Mouse (Mus musculus) embryonic facial prominence, embryonic 14.5 days (tissue): ENCODE results near the gene Il34. TPM values are rescaled to one million over a fixed set of nuclear protein-coding genes. Genes with fewer than 3 reads are reported as not detected.

Experiments
- ATAC-seq: fragments of 200-750 bp; cut with Nextera tagmentation; 2 replicates; pipeline ENCODE4 v1.8.0; 2017; ENCODE audit warnings: low read depth, moderate number of reproducible peaks, moderate TSS enrichment
- DNase-seq: peaks from one replicate; pipeline ENCODE4 v3.0.0-alpha.2; 2015; ENCODE audit warnings: low spot score
- H3K27ac ChIP-seq: fragments of 300-500 bp; sonication (generic); replicated peaks from 2 replicates; pipeline ENCODE4 v1.5.1; 2014; ENCODE audit warnings: low read depth, mild to moderate bottlenecking, low read length, moderate library complexity
- H3K27me3 ChIP-seq: fragments of 300-500 bp; sonication (generic); replicated peaks from 2 replicates; pipeline ENCODE4 v1.6.1; 2014; ENCODE audit warnings: low read length; ENCODE audit not compliant: control insufficient read depth, insufficient read depth
- H3K36me3 ChIP-seq: fragments of 300-500 bp; sonication (generic); 2 replicates; pipeline ENCODE4 v1.6.1; 2014; ENCODE audit warnings: low read length, mixed read lengths; ENCODE audit not compliant: control insufficient read depth, insufficient read depth
- H3K4me1 ChIP-seq: fragments of 300-500 bp; sonication (generic); 2 replicates; pipeline ENCODE4 v1.6.1; 2014; ENCODE audit warnings: antibody characterized with exemption, low read length; ENCODE audit not compliant: control insufficient read depth, insufficient read depth
- H3K4me2 ChIP-seq: fragments of 300-500 bp; sonication (generic); 2 replicates; pipeline ENCODE4 v1.6.1; 2014; ENCODE audit warnings: low read depth, mild to moderate bottlenecking, low read length, moderate library complexity, mixed read lengths
- H3K4me3 ChIP-seq: fragments of 300-500 bp; sonication (generic); 2 replicates; pipeline ENCODE4 v1.5.1; 2014; ENCODE audit warnings: low read depth, mild to moderate bottlenecking, low read length
- H3K9ac ChIP-seq: fragments of 300-500 bp; sonication (generic); 2 replicates; pipeline ENCODE4 v1.6.1; 2014; ENCODE audit warnings: low read depth, mild to moderate bottlenecking, low read length, moderate library complexity, mixed read lengths
- H3K9me3 ChIP-seq: fragments of 300-500 bp; sonication (generic); 2 replicates; pipeline ENCODE4 v1.6.1; 2016; ENCODE audit warnings: low read length; ENCODE audit not compliant: control insufficient read depth
- WGBS: fragments of 180-500 bp; shearing (Covaris S2); extraction: QIAGEN DNeasy Blood & Tissue Kit; methylation state at CpG from one replicate; pipeline ENCODE4 v1.1.7; 2014; 5-methylcytosine and 5-hydroxymethylcytosine counted together
- polyA plus RNA-seq: library from polyadenylated mRNA; unstranded; fragments of >200 nt; fragmentation: Nextera tagmentation; extraction: Ambion mirVana; gene quantifications from 2 replicates; pipeline ENCODE4 v1.2.1, GENCODE M21; 2014

Il34 gene
- polyA plus RNA-seq: 1.4 and 1.7 TPM in 2 replicates

- 24% methylated on average over 11 of the region's 12 CpGs for WGBS
- H3K4me1 ChIP-seq: peaks cover 8% of the 10 kb centered on the region; the same call in 1 of the 2 replicates
- no peak within 1 kb of the TSS for H3K4me3 ChIP-seq
- no peak within 1 kb of the TSS for H3K9ac ChIP-seq
- H3K36me3 ChIP-seq: peaks cover 17% of the 10 kb centered on the region
- H3K27me3 ChIP-seq: no peaks in the 10 kb centered on the region
- no peak within 1 kb of the TSS for H3K4me2 ChIP-seq
- H3K9me3 ChIP-seq: no peaks in the 10 kb centered on the region
- H3K27ac ChIP-seq: no peak within 1 kb of the TSS
- DNase-seq (no peak), ATAC-seq (peak; percentile 21; the same call in 1 of the 2 replicates)
Measured at GRCm38 (mm10) chr8:110805669-110806068, at the start of gene Il34. Gene Il34 (minus strand): TSS chr8:110805924.

GRCm38 (mm10) chr8:110851186-110851585, 45.5 kb upstream of the Il34 start:
- H3K9ac ChIP-seq: no peak overlapping the region
- DNase-seq: no peak
- WGBS: 90% methylated on average over 10 of the region's 10 CpGs
- no peak overlapping the region for H3K4me2 ChIP-seq
- no peak for ATAC-seq
- H3K4me1 ChIP-seq: peaks cover 7% of the 10 kb centered on the region; the same call in 1 of the 2 replicates
- H3K27me3 ChIP-seq: no peaks in the 10 kb centered on the region
- no peak overlapping the region for H3K27ac ChIP-seq
- H3K36me3 ChIP-seq: peaks cover 70% of the 10 kb centered on the region
- no peak overlapping the region for H3K4me3 ChIP-seq
- no peaks in the 10 kb centered on the region for H3K9me3 ChIP-seq

DNA sequence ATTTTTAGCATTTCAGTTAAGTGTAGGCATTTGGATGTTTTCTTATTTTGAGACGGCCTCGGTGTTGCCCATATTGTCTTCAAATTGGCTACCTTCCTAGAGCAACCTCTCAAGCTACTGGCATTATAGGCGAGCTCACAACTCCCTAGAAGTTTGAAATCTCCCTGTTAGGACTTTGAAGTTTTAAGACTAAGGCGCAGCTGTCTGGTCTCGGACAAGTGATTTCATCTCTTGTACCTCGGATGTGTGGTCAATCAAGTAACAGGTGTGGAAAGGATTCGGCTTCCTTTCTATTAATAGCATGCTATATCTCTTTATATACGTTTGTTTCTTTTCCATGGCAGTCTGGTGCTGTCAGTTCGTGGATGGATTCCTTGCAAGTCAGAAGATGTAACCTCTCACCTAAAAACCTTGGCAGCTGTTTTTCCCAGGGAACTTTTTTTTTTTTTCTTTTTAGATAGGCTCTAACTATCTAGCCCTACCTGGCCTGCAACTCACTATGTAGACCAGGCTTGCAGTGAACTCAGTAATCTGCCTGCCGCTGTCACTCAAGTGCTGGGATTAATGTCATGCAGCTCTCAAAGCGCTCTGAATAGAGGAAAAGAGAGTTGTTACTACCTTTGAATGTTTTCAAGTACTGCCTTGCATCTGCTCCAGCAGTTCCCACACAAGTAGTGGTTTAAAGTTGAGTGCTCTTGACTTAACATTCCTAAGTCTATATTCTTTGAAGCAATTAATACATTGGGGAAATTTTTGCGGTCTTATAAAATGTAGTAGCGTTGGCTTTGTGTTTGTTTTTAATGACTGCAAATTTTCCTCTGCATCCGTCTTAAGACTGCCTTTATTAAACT, 42.1 kb upstream of the Il34 start:
- peak overlapping the region; percentile 92 for H3K4me2 ChIP-seq
- no peak for ATAC-seq
- H3K27ac ChIP-seq: 0 out of 2 replicates have a peak overlapping the region, but pooled peaks have one; percentile 94
- H3K9me3 ChIP-seq: no peaks in the 10 kb centered on the region
- H3K36me3 ChIP-seq: peaks cover 55% of the 10 kb centered on the region
- peak overlapping the region; percentile 98 for H3K9ac ChIP-seq
- H3K4me1 ChIP-seq: peaks cover 16% of the 10 kb centered on the region
- WGBS: 56% methylated on average over 14 of the region's 14 CpGs
- peak; percentile 17 for DNase-seq
- no peaks in the 10 kb centered on the region for H3K27me3 ChIP-seq
- peak overlapping the region; percentile 97 for H3K4me3 ChIP-seq

DNA sequence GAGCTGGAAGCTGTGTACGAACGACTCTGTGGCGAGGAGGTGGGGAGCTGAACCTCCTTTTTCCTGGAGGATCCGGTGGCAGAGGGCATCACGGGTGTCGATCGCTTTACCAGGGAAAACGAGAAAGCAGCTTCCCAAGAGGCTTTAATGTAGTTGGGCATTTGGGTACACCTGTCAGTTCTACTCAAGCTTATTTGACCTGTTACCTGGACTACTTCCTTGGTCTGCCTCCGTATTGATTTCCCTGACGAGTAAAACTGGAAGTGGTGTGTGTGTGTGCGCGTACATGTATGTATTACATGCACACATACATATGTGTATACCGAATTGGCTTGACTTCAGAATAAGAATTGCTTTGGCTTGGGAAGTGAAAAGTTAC, 41.4 kb upstream of the Il34 start:
- 2% methylated on average over 13 of the region's 13 CpGs for WGBS
- peaks cover 55% of the 10 kb centered on the region for H3K36me3 ChIP-seq
- peak overlapping the region; percentile 97 for H3K4me3 ChIP-seq
- DNase-seq (no peak), ATAC-seq (peak; percentile 7; the same call in 1 of the 2 replicates)
- peaks cover 16% of the 10 kb centered on the region for H3K4me1 ChIP-seq
- peak overlapping the region; percentile 92 for H3K4me2 ChIP-seq
- no peaks in the 10 kb centered on the region for H3K27me3 ChIP-seq
- no peaks in the 10 kb centered on the region for H3K9me3 ChIP-seq
- H3K27ac ChIP-seq: peak overlapping the region; percentile 94
- peak overlapping the region; percentile 98 for H3K9ac ChIP-seq

GRCm38 (mm10) chr8:110846405-110847170, 40.9 kb upstream of the Il34 start, which contains the start of the genes Cog4 and Sf3b3:
Gene Cog4 (plus strand): TSS chr8:110846600.
Gene Sf3b3 (minus strand): TSS chr8:110846787.
- WGBS: under 1% methylated on average over 53 of the region's 53 CpGs
- no peaks in the 10 kb centered on the region for H3K27me3 ChIP-seq
- ATAC-seq (peak; percentile 93), DNase-seq (peak; percentile 94)
- peak within 1 kb of the TSS; percentile 98 for H3K9ac ChIP-seq
- no peaks in the 10 kb centered on the region for H3K9me3 ChIP-seq
- H3K36me3 ChIP-seq: peaks cover 53% of the 10 kb centered on the region
- peak within 1 kb of the TSS; percentile 97 for H3K4me3 ChIP-seq
- H3K27ac ChIP-seq: peak within 1 kb of the TSS; percentile 94
- H3K4me1 ChIP-seq: peaks cover 16% of the 10 kb centered on the region
- peak within 1 kb of the TSS; percentile 92 for H3K4me2 ChIP-seq

DNA sequence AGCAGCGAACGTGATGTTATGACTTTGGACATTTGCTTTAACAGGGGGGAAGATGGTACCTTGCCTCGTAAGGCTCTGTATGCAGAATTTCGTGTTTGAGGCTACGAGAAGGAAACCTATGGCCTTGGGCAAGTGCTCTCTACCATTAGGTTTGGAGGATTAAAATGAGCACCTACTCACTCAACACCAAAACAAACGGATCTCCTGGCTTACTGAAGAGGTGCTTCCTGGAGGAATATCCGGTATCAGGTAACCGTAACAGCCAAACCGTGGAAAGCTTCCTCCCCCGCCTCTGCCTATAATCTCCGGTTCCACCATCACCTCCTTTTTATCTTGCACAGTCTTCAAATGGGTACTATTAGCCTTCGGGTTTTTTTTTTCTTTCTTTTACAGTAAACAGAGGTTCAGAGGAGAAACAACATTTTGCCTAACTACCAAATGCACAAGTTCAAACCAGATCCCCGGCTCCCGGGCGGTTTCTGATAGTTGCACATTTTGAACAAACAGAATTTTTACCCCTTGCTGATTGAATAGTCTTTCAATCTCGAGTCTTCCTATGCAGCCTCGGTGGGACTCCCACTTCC, 40.2 kb upstream of the Il34 start:
- Histone ChIP-seq H3K9ac (peak overlapping the region; percentile 98), H3K27me3 (no peaks in the 10 kb centered on the region), H3K4me2 (peak overlapping the region; percentile 92), H3K9me3 (no peaks in the 10 kb centered on the region), H3K4me1 (peaks cover 16% of the 10 kb centered on the region), H3K27ac (peak overlapping the region; percentile 94), H3K4me3 (peak overlapping the region; percentile 97), H3K36me3 (peaks cover 53% of the 10 kb centered on the region)
- ATAC-seq: no peak
- WGBS: 7% methylated on average over 17 of the region's 17 CpGs
- DNase-seq: peak; percentile 31

GRCm38 (mm10) chr8:110844941-110845340, 39.2 kb upstream of the Il34 start:
- H3K9ac ChIP-seq: peak overlapping the region; percentile 98
- H3K36me3 ChIP-seq: peaks cover 53% of the 10 kb centered on the region
- DNase-seq (no peak), ATAC-seq (no peak)
- peak overlapping the region; percentile 97 for H3K4me3 ChIP-seq
- WGBS: 75% methylated on average over 3 of the region's 3 CpGs
- H3K27ac ChIP-seq: no peak overlapping the region
- H3K4me1 ChIP-seq: peaks cover 16% of the 10 kb centered on the region
- no peaks in the 10 kb centered on the region for H3K9me3 ChIP-seq
- H3K4me2 ChIP-seq: peak overlapping the region; percentile 92
- H3K27me3 ChIP-seq: no peaks in the 10 kb centered on the region

DNA sequence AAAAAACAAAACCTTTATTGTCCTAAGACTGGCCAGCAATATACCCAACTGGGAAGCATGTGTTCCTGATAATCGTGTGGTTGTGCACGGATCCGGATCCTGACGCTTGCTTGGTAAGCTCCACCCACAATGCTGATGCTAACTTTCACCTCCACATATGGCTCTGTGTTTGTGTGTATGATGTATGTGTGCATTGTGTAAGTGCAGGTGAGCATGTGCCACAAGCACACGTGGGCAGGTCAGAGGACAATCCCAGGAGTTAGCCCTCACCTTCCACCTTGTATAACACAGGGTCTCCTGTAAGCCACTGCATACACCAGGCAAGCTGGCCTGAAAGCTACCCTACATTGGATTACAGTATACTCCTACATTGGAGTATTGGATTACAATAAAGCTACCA, 37.5 kb upstream of the Il34 start:
- peaks cover 63% of the 10 kb centered on the region for H3K36me3 ChIP-seq
- no peak overlapping the region for H3K4me2 ChIP-seq
- whole genome bisulfite sequencing: 67% methylated on average over 5 of the region's 5 CpGs
- ATAC-seq: no peak
- H3K4me3 ChIP-seq: no peak overlapping the region
- peaks cover 16% of the 10 kb centered on the region for H3K4me1 ChIP-seq
- no peak overlapping the region for H3K9ac ChIP-seq
- H3K27ac ChIP-seq: no peak overlapping the region
- no peak for DNase-seq
- H3K9me3 ChIP-seq: no peaks in the 10 kb centered on the region
- H3K27me3 ChIP-seq: no peaks in the 10 kb centered on the region
